Mouse (Mus musculus) liver, embryonic 14.5 days (tissue): ENCODE measurements around the gene Mup16. TPM values are rescaled to one million over a fixed set of nuclear protein-coding genes. Genes with fewer than 3 reads are reported as not detected.
A peak's percentile ranks its signal among the peaks of the same experiment; 100 is the strongest.
"Not testable (repeated sequence)": the region's sequence is repeated elsewhere in the genome, so short reads cannot be mapped to it uniquely, and the experiment has no call there.

ENCODE experiments used
- ATAC-seq: fragments of 200-750 bp; cut with Nextera tagmentation; 2 replicates; pipeline ENCODE4 v1.8.0; 2017; ENCODE audit warnings: moderate number of reproducible peaks, mild to moderate bottlenecking, moderate library complexity; ENCODE audit not compliant: insufficient read depth
- DNase-seq, 3 experiments: peaks; one replicate each; pipeline ENCODE4 v3.0.0-alpha.2; 2012 to 2013; ENCODE audit warnings: low read depth in 3 of 3, low spot score in 3 of 3
- H3K27ac ChIP-seq: fragments of 300-500 bp; sonication (generic); 2 replicates; pipeline ENCODE4 v1.5.1; 2014; ENCODE audit warnings: moderate library complexity, mild to moderate bottlenecking, control low read depth, inconsistent platforms
- H3K27me3 ChIP-seq: fragments of 300-500 bp; sonication (generic); 2 replicates; pipeline ENCODE4 v1.6.1; 2014; ENCODE audit warnings: mild to moderate bottlenecking, low read length, moderate library complexity; ENCODE audit not compliant: control insufficient read depth, insufficient read depth
- H3K36me3 ChIP-seq: fragments of 300-500 bp; sonication (generic); replicated peaks from 2 replicates; pipeline ENCODE4 v1.6.1; 2014; ENCODE audit warnings: low read depth; ENCODE audit not compliant: control insufficient read depth, insufficient read depth
- H3K4me1 ChIP-seq, 2 experiments: fragments of 200-500 bp in 1 of 2; fragments of 300-500 bp in 1 of 2; sonication (generic) in 1 of 2; replicated peaks; 2 replicates each; pipeline ENCODE4 v1.6.1; 2012 to 2014; ENCODE audit warnings: antibody characterized with exemption in 1 of 2, inconsistent platforms in 1 of 2, low read length in 1 of 2; ENCODE audit not compliant: control insufficient read depth in 2 of 2, insufficient read depth in 2 of 2
- H3K4me2 ChIP-seq: fragments of 300-500 bp; sonication (generic); 2 replicates; pipeline ENCODE4 v1.6.1; 2014; ENCODE audit warnings: low read depth, mild to moderate bottlenecking, control low read depth, moderate library complexity
- H3K4me3 ChIP-seq, 2 experiments: fragments of 200-500 bp in 1 of 2; fragments of 300-500 bp in 1 of 2; sonication (generic) in 1 of 2; 2 replicates each; pipeline ENCODE4 v1.5.1; 2012 to 2014; ENCODE audit warnings: low read depth in 2 of 2, low read length in 2 of 2, mild to moderate bottlenecking in 2 of 2, control low read depth in 1 of 2, inconsistent platforms in 1 of 2, moderate library complexity in 1 of 2; ENCODE audit not compliant: insufficient read depth in 1 of 2
- H3K9ac ChIP-seq: fragments of 300-500 bp; sonication (generic); replicated peaks from 2 replicates; pipeline ENCODE4 v1.6.1; 2014; ENCODE audit warnings: mild to moderate bottlenecking, control low read depth, moderate library complexity
- H3K9me3 ChIP-seq: fragments of 300-500 bp; sonication (generic); 2 replicates; pipeline ENCODE4 v1.6.1; 2016; ENCODE audit warnings: low read length, mixed read lengths; ENCODE audit not compliant: control insufficient read depth
- CTCF ChIP-seq: IDR thresholded peaks from 2 replicates; pipeline ENCODE4 v1.5.1; 2016; ENCODE audit warnings: antibody characterized with exemption, low read depth, control low read depth
- WGBS: fragments of 180-500 bp; shearing (Covaris S2); extraction: QIAGEN DNeasy Blood & Tissue Kit; methylation state at CpG from one replicate; pipeline ENCODE4 v1.1.7; 2014; ENCODE audit not compliant: insufficient replicate concordance; 5-methylcytosine and 5-hydroxymethylcytosine counted together
- polyA plus RNA-seq, 2 experiments: library from polyadenylated mRNA; depleted of rRNA in 1 of 2; stranded (reverse) in 1 of 2; unstranded in 1 of 2; fragments of >200 nt; fragmentation: Nextera tagmentation in 1 of 2; extraction: Ambion mirVana in 1 of 2; gene quantifications; 2 replicates each; pipeline versions ENCODE4 v1.2.1 to v1.2.3; 2012 to 2014

Gene Mup16
- polyA plus RNA-seq (2012; rRNA removed): not detected in 2 replicates
- not detected in 2 replicates for polyA plus RNA-seq (2014; fragmentation: Nextera tagmentation; extraction: Ambion mirVana)

DNA sequence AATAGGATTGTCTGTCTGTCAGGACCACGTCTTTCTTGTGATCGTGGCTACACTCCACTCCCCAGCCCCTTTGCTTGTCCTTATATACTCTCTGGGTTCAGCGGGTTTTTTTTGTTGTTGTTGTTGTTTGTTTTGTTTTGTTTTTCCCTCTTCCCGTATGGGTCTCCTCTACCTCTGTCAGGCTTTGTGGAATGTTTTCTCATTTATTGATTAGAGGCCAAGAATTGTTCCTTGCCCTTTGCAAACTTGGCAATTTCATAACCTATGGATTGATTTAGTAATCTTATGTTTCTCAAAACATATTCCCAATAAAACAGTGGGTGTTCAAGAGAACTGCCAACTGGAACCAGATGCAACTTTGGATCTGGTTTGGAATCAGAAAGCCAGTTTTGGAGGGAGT is at the start of gene Mup16:
Gene Mup16, minus strand, starts transcription at position 101 of the 400 bp plus-strand sequence.
- not testable (repeated sequence) for H3K27ac ChIP-seq, H3K4me1 ChIP-seq, ATAC-seq

DNA sequence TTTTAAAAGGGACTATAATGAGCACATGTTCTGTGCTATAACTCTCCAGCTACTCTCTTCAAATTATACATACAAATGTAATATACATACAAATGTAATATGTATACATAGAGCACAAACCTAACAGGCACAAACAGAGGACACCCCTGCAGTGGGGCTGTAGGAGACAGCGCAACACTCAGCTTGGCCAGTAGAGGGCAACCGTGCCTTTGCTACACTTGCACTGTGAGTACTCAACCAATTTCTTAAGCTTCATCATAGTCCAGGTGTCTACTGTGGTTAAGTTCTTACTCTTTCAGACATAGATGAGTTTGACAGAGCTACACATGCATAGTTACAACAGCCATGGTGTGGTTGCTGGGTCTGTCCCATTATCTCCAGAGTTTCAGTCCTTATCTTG is 36.6 kb upstream of the Mup16 start:
- H3K27ac ChIP-seq, DNase-seq, H3K27me3 ChIP-seq, H3K4me3 ChIP-seq, H3K4me1 ChIP-seq, ATAC-seq, H3K4me2 ChIP-seq, H3K36me3 ChIP-seq, H3K9me3 ChIP-seq, H3K9ac ChIP-seq: not testable (repeated sequence)
- peak; percentile 40 for TF ChIP-seq CTCF
- 38% methylated on average over 2 of the region's 2 CpGs for WGBS

More for the DNA sequence above, at the start of gene Mup16:
- H3K9ac ChIP-seq, DNase-seq, H3K9me3 ChIP-seq, H3K36me3 ChIP-seq, H3K27me3 ChIP-seq, H3K4me2 ChIP-seq, H3K4me3 ChIP-seq: not testable (repeated sequence)
- WGBS: 65% methylated on average over 2 of the region's 4 CpGs

Other genes with a start within 250 kb of the Mup16 start
- not detected in 2 replicates for gene Mup14, start 215.5 kb downstream of the Mup16 start, polyA plus RNA-seq (2012; rRNA removed)
- gene Mup14, start 215.5 kb downstream of the Mup16 start, polyA plus RNA-seq (2014; fragmentation: Nextera tagmentation; extraction: Ambion mirVana): not detected in 2 replicates
- gene Mup15, start 79.8 kb downstream of the Mup16 start, polyA plus RNA-seq (2012; rRNA removed): not detected in 2 replicates
- not detected in 2 replicates for gene Mup15, start 79.8 kb downstream of the Mup16 start, polyA plus RNA-seq (2014; fragmentation: Nextera tagmentation; extraction: Ambion mirVana)
- not detected in 2 replicates for gene Mup17, start 76.3 kb upstream of the Mup16 start, polyA plus RNA-seq (2012; rRNA removed)
- not detected in 2 replicates for gene Mup17, start 76.3 kb upstream of the Mup16 start, polyA plus RNA-seq (2014; fragmentation: Nextera tagmentation; extraction: Ambion mirVana)
- not detected in 2 replicates for gene Mup18, start 154.6 kb upstream of the Mup16 start, polyA plus RNA-seq (2012; rRNA removed)
- not detected in 2 replicates for gene Mup18, start 154.6 kb upstream of the Mup16 start, polyA plus RNA-seq (2014; fragmentation: Nextera tagmentation; extraction: Ambion mirVana)